Mouse (Mus musculus) cerebellum, adult 2 months (tissue): ENCODE results near the gene Tbc1d16. TPM values are rescaled to one million over a fixed set of nuclear protein-coding genes. Genes with fewer than 3 reads are reported as not detected.
A peak's percentile ranks its signal among the peaks of the same experiment; 100 is the strongest.
"Not testable (repeated sequence)": the region's sequence is repeated elsewhere in the genome, so short reads cannot be mapped to it uniquely, and the experiment has no call there.

ENCODE experiments used
- DNase-seq, 2 experiments: peaks; one replicate each; pipeline ENCODE4 v3.0.0; 2021
- H3K27ac ChIP-seq: fragments of 200-500 bp; 2 replicates; pipeline ENCODE4 v1.5.1; 2012; ENCODE audit warnings: low read length, control low read depth, inconsistent platforms; ENCODE audit not compliant: insufficient read depth
- H3K27me3 ChIP-seq: fragments of 200-500 bp; 2 replicates; pipeline ENCODE4 v1.6.1; 2012; ENCODE audit warnings: inconsistent platforms, mild to moderate bottlenecking, low read length, moderate library complexity; ENCODE audit not compliant: control insufficient read depth, insufficient read depth
- H3K4me1 ChIP-seq: fragments of 200-500 bp; 2 replicates; pipeline ENCODE4 v1.6.1; 2011; ENCODE audit warnings: low read length; ENCODE audit not compliant: control insufficient read depth, insufficient read depth
- H3K4me3 ChIP-seq: fragments of 200-500 bp; replicated peaks from 2 replicates; pipeline ENCODE3; 2011; ENCODE audit warnings: mild to moderate bottlenecking, low read depth, low read length, control low read depth; ENCODE audit not compliant: insufficient read depth
- CTCF ChIP-seq: fragments of 200-500 bp; IDR thresholded peaks from 2 replicates; pipeline ENCODE4 v1.5.1; 2011; ENCODE audit warnings: low read depth, mild to moderate bottlenecking, control low read depth, low read length, moderate library complexity, borderline replicate concordance; ENCODE audit not compliant: insufficient read depth
- POLR2A ChIP-seq: fragments of 200-500 bp; IDR thresholded peaks from 2 replicates; pipeline ENCODE4 v1.6.1; 2011; ENCODE audit warnings: low read length, control low read depth, borderline replicate concordance; ENCODE audit not compliant: insufficient read depth
- WGBS: fragments of 180-500 bp; shearing (Covaris S2); methylation state at CpG from one replicate; pipeline ENCODE4 v1.1.7; 2018; 5-methylcytosine and 5-hydroxymethylcytosine counted together
- polyA plus RNA-seq: library from polyadenylated mRNA; depleted of rRNA; stranded (reverse); fragments of >200 nt; gene quantifications from 2 replicates; pipeline ENCODE4 v1.2.3, GENCODE M21; 2012

The Tbc1d16 gene
- polyA plus RNA-seq, 1 experiment = 32.5 TPM

DNA sequence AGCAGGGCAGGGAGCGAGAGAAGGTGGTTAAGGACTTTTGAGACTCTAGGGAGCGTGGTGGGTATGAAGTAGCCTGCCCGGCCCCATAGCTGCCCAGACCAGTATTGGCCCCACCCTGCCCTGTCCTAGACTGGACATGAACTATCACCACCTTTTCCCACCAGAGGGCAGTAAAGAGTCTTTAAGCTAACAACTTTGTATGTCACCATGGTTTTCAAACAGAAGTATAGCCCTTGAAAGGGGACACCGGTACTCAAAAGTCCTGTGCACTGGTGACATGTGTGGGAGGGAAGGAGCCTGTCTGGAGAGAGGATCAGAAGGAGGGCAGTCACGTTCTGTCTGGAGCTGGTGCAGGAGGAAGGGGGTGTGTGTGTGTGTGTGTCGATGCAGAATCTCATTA is 20.7 kb upstream of the Tbc1d16 start:
- no peak for TF ChIP-seq POLR2A
- peak; percentile 66 for TF ChIP-seq CTCF
- H3K4me1 ChIP-seq = peaks cover 4% of the 10 kb centered on the region; the same call in 1 of the 2 replicates
- H3K27ac ChIP-seq = no peak overlapping the region
- DNase-seq = peak; percentile 62 to 72
- WGBS = 29% methylated on average over 6 of the region's 6 CpGs
- no peaks in the 10 kb centered on the region for H3K27me3 ChIP-seq
- no peak overlapping the region for H3K4me3 ChIP-seq

DNA sequence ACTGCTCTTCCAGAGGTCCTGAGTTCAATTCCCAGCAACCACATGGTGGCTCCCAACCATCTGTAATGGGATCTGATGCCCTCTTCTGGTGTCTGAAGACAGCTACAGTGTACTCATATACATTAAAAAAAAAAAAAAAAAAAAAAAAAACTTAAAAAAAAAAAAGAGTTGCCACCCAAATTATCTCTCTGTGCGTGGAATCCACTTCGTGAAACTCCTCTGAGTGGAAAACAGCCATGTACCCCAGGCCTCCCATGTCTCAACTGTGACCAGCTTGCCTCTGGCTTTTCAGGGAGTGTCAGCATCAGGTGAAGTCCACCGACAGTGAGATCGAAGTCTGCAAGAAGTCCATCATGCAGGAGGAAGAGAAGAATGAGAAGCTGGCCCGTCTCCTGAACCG is 17.2 kb upstream of the Tbc1d16 start:
- not testable (repeated sequence) for H3K4me3 ChIP-seq, H3K4me1 ChIP-seq, H3K27ac ChIP-seq, H3K27me3 ChIP-seq, DNase-seq
- WGBS = 95% methylated on average over 6 of the region's 6 CpGs

DNA sequence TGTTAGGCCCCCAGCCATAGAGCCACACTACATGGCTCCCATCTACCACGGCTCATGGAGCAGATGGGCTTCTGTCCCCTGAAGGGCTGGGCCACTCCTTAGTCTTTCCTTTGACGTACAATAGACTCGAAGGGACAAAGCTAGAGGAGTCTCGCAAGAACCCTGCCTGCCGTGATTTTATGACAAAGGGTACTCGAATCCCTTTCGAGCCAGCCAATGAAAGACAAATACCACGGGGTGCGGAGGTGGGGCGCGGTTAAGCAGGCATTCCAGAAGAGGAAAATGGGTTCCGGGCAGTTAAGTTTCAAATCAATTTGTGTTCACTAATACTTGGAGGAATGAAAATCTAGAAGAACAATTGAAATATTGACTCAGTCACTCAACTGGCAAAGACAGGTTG is 11.2 kb upstream of the Tbc1d16 start:
- Histone ChIP-seq H3K4me1 (no peaks in the 10 kb centered on the region), H3K27ac (no peak overlapping the region), H3K27me3 (no peaks in the 10 kb centered on the region), H3K4me3 (no peak overlapping the region)
- 91% methylated on average over 12 of the region's 12 CpGs for WGBS
- no peak for DNase-seq
- TF ChIP-seq CTCF = no peak
- TF ChIP-seq POLR2A = no peak

- Histone ChIP-seq H3K4me3 (no peak overlapping the region), H3K27ac (no peak overlapping the region), H3K4me1 (no peaks in the 10 kb centered on the region), H3K27me3 (no peaks in the 10 kb centered on the region)
- 31% methylated on average over 11 of the region's 11 CpGs for WGBS
- TF ChIP-seq CTCF = no peak
- TF ChIP-seq POLR2A = no peak
- no peak for DNase-seq
Observed at GRCm38 (mm10) chr11:119238305-119238721, 10.0 kb upstream of the Tbc1d16 start.

- Histone ChIP-seq H3K27ac (no peak overlapping the region), H3K27me3 (no peaks in the 10 kb centered on the region), H3K4me3 (no peak overlapping the region), H3K4me1 (no peaks in the 10 kb centered on the region)
- no peak for TF ChIP-seq POLR2A
- no peak for TF ChIP-seq CTCF
- WGBS = 41% methylated on average over 20 of the region's 20 CpGs
- DNase-seq = no peak
Observed at GRCm38 (mm10) chr11:119237568-119238304, 9.4 kb upstream of the Tbc1d16 start.

- H3K4me3 ChIP-seq = no peak overlapping the region
- H3K4me1 ChIP-seq = no peaks in the 10 kb centered on the region
- no peaks in the 10 kb centered on the region for H3K27me3 ChIP-seq
- no peak for DNase-seq
- TF ChIP-seq POLR2A (no peak), CTCF (no peak)
- WGBS = 88% methylated on average over 3 of the region's 3 CpGs
- H3K27ac ChIP-seq = no peak overlapping the region
Observed at GRCm38 (mm10) chr11:119237007-119237406, 8.7 kb upstream of the Tbc1d16 start.

- TF ChIP-seq POLR2A (no peak), CTCF (no peak)
- Histone ChIP-seq H3K4me1 (no peaks in the 10 kb centered on the region), H3K27ac (no peak overlapping the region), H3K27me3 (no peaks in the 10 kb centered on the region), H3K4me3 (no peak overlapping the region)
- no peak for DNase-seq
- WGBS = 43% methylated on average over 8 of the region's 8 CpGs
Observed at GRCm38 (mm10) chr11:119236354-119236753, 8.1 kb upstream of the Tbc1d16 start.

GRCm38 (mm10) chr11:119235596-119235995 is 7.3 kb upstream of the Tbc1d16 start:
- WGBS = 88% methylated on average over 4 of the region's 4 CpGs
- no peaks in the 10 kb centered on the region for H3K4me1 ChIP-seq
- H3K27ac ChIP-seq = no peak overlapping the region
- no peak for DNase-seq
- no peak overlapping the region for H3K4me3 ChIP-seq
- no peaks in the 10 kb centered on the region for H3K27me3 ChIP-seq
- TF ChIP-seq POLR2A (no peak), CTCF (peak; percentile 50; the same call in 1 of the 2 replicates)

DNA sequence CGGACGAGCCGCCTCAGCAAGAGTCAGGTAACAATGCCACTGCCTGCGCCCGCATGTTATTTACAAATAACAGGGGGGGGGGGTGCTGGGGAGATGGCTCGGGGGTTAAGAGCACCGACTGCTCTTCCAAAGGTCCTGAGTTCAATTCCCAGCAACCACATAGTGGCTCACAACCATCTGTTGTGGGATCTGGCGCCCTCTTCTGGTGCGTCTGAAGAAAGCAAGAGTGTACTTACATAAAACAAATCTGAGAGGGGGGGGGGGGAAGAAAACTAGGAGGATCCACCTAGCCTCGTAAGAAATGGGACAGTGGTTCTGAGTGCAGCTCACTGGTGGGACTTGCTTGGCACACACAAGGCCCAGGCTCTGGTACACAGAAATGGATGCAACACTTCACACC is 6.5 kb upstream of the Tbc1d16 start:
- no peak for TF ChIP-seq POLR2A
- no peak for TF ChIP-seq CTCF
- 98% methylated on average over 10 of the region's 10 CpGs for WGBS
- H3K27me3 ChIP-seq = no peaks in the 10 kb centered on the region
- H3K4me3 ChIP-seq = no peak overlapping the region
- no peaks in the 10 kb centered on the region for H3K4me1 ChIP-seq
- H3K27ac ChIP-seq = no peak overlapping the region
- DNase-seq = no peak
